Mouse (Mus musculus) erythroblast, embryonic 14.5 days (primary cell): Measurements from ENCODE around the gene Dpf2.

Experiments used
- GATA1 ChIP-seq: IDR thresholded peaks from 2 replicates; pipeline ENCODE4 v1.6.1; 2012; ENCODE audit warnings: low read length, inconsistent platforms, mixed read lengths
- TAL1 ChIP-seq: IDR thresholded peaks from 3 replicates; pipeline ENCODE4 v1.6.1; 2012; ENCODE audit warnings: low read length, inconsistent platforms, mixed read lengths

DNA sequence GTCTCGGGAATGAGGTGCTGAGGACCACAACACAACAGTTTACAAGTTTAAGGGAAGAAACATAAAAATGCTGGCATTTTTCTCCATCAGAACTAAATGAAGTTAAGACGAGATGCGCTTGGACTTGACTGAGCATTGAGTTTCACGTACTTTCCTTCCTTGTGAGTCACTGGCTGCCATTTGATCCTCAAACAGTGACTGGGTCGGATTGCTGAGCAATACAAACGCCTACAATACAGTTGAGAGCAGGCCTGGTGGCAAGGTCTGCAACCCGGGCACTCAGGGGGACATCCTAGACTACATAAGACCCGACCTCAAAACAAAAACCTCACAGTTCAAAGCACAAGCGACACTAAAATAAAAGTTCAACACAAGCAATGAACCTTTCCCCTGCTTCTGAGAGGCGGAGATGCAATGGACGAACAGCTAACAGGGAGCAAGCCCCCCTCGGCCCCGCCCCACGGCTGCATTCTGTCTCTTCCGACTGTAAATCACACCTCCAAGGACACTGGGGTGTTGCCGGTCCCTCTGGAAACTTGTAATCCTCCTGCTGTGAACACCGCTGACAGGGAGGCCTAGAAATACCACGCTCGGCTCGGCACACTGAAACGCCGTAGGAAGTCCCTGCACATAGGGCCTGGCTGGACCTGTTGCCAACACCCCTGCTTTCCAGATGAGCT is 41.4 kb upstream of the Dpf2 start:
- no peak for TF ChIP-seq TAL1
- TF ChIP-seq GATA1, result no peak
